Mouse (Mus musculus) naive thymus-derived CD4-positive, alpha-beta T cell, adult 2 months (primary cell): ENCODE results near the gene 2310061I04Rik.
"Not testable (repeated sequence)": the region's sequence is repeated elsewhere in the genome, so short reads cannot be mapped to it uniquely, and the experiment has no call there.

Experiments
- DNase-seq: peaks from one replicate; pipeline ENCODE4 v3.0.0-alpha.2; 2011; ENCODE audit warnings: low read depth

The 2310061I04Rik gene

DNA sequence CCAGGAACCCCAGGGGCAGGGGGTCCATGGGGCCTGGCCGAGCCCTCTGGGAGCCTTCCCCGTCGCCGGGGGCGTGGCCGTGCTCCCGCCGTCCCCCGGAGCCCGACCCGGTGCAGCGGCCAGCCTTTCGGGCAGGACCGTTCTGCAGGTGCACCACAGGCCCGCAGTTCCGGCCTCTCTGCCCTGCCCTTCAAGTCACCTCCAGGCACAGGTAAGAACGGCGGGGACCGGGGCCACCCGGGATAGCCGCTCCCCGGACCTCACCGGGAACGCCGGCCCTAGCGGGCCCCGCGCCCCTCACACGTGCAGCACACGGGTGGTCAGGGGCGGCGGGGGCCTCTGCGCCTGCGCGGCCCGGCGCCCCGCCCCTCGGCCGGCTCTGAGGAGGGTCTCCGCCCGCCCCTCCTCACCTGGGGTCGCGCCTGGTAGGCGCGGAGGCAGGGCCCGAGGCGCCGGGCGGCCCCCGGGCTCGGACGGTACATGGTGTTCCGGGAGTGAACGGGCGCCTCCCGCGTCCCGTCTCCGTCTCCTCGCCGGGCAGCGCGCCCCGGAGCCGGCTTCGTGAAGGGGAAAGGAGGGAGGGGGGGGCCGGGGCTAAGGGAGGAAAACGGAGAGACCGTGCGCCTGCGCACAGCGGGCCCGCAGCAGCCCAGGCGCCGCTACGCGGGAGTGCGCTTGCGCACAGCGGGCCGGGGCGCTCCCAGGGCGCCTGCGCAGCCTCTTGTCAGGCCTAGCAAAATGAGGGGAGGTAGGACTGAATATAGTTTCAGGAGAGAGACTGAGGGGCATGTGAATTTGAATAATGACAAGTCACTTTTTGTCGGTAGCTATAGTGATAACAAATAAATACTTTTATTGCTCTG, at the start of gene 2310061I04Rik:
2310061I04Rik (minus strand) TSS at position 651 of the 863 bp plus-strand sequence.
- DNase-seq = peak; percentile 97

DNA sequence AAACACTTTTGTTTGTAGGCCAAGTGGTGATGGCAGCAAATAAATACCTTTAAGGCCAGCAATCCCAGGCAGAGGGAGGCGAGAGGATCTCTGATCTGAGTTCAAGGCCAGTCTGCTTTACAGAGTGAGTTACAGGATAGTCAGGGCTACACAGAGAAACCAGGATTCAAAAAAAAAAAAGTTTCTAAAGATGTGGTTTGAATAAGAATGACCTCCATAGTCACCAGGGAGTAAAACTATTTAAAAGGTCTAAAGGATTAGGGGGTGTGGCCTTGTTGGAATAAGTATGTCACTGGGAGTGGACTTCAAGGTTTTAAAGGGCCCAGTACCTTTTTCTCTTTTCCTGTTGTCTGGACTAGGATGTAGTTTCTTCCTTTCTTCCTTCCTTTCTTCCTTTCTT, 42.7 kb upstream of the 2310061I04Rik start:
- DNase-seq = no peak

DNA sequence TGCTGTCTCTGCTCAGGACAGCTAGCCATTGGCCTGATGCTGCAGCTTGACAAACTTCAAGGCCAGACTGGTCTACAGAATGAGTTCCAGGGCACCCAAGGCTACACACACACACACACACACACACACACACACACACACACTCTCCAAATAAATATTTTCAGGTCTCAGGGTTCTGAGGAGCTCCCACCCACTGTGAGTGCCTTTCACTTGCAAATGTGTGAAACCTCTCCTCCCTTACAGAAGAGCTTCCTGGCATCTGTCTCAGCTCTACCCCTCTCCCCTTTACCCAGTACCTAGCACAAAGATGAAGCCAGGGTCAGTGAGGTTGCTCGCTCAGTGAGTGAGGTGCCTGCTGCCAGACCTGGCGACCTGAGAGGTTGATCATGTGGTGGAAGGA, 41.9 kb upstream of the 2310061I04Rik start:
- DNase-seq = no peak

- peak; percentile 86 for DNase-seq
These were observed 40.6 kb upstream of the 2310061I04Rik start for GRCm38 (mm10) chr17:35937700-35938348.

GRCm38 (mm10) chr17:35935763-35936162, 38.5 kb upstream of the 2310061I04Rik start:
- not testable (repeated sequence) for DNase-seq

- no peak for DNase-seq
These were observed 35.4 kb upstream of the 2310061I04Rik start for GRCm38 (mm10) chr17:35932608-35933007.

DNA sequence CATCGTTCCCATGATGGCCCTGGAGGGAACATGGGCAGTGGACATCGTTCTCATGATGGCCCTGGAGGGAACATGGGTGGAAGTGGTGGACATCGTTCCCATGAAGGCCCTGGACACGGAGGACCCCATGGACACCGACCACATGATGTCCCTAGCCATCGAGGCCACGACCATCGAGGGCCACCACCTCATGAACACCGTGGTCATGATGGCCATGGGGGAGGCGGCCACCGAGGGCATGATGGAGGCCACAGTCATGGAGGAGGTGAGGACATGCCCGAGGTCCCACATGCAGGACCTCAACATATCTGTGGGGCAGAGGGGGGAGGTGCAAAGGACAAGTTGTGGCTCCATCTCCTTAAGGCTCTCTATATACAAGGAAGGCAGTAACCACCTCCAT, 33.4 kb upstream of the 2310061I04Rik start:
- DNase-seq = no peak

DNA sequence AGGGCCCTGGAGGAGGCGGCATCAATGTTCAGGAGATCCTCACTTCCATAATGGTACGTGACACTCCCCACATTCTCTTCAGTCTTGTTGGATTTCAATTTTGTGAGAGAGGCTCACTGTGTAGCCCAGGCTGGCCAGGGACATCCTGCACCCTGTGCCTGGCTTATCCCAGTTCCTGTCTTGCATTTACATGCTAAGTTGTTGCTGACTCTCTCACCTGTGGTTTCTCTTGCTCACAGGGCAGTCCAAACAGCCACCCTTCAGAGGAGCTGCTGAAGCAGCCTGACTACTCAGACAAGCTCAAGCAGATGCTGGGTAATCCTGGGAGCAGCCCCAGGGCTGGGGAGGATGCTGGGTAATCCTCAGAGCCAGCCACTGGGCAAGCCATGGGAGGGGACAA, 32.3 kb upstream of the 2310061I04Rik start:
- no peak for DNase-seq

DNA sequence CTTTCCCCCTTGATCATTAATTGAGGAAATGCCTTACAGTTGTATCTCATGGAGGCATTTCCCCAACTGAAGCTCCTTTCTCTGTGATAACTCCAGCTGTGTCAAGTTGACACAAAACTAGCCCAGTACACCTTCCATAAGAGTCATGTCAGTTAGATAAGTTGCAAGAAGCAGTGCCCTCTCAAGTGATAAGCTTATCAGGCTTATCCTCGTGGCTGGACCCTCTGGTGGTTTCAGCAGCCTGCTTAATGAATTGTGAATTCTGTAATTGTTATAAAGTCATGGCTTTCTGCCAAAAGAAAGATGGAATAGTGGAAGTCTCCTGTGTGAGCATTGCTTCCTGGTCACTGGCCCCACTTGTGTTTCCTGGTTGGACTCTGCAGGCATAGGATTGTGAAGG, 30.2 kb upstream of the 2310061I04Rik start:
- DNase-seq = no peak

DNA sequence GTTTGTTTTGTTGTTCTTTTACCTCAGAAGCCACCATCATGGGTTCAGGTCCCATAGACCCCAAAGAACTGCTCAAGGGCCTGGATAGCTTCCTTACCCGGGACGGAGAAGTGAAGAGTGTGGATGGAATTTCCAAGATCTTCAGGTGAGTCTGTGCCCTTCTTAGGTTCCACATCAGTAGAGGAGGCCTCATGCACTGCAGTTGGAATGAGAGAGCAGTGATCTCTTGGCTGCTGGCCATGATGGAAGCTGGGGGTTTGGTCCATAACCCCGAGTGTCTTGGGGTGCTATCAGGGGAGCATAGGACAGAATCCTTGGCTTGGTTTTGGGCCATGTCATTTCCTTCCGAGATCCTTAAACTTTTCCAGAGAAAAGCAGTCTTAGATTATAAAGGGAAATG, 26.1 kb upstream of the 2310061I04Rik start:
- DNase-seq = no peak

- DNase-seq = no peak
These were observed 25.3 kb upstream of the 2310061I04Rik start for GRCm38 (mm10) chr17:35922566-35922965.

- no peak for DNase-seq
These were observed 24.5 kb upstream of the 2310061I04Rik start for GRCm38 (mm10) chr17:35921710-35922109.

- DNase-seq = peak; percentile 61
These were observed 23.8 kb upstream of the 2310061I04Rik start for GRCm38 (mm10) chr17:35920862-35921562.

- DNase-seq = no peak
These were observed 23.2 kb upstream of the 2310061I04Rik start for GRCm38 (mm10) chr17:35920384-35920783.

DNA sequence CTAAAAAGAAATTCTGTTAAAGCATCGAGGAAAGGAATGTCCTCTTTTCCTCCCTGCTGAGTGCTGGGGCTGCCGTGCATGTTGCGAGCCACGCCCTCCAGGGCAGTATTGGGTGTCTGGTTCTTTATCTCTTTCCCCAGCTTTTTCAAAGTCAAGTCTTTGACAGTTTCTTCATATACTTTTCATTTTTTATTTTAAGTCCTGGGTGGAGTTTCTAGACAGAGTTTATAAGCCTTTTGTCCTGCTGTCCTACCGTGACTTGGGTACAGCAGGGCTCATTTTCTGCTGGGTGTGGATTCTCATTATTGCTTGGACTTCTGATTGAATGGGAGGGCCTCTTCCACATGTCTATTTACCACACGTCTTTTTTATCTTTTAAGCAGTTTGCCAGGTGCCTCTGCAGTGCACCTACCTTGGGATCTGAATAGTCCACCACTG, 22.7 kb upstream of the 2310061I04Rik start:
- no peak for DNase-seq

GRCm38 (mm10) chr17:35919060-35919715, 22.0 kb upstream of the 2310061I04Rik start:
- peak; percentile 98 for DNase-seq

GRCm38 (mm10) chr17:35918276-35919059, 21.2 kb upstream of the 2310061I04Rik start:
- peak; percentile 74 for DNase-seq

DNA sequence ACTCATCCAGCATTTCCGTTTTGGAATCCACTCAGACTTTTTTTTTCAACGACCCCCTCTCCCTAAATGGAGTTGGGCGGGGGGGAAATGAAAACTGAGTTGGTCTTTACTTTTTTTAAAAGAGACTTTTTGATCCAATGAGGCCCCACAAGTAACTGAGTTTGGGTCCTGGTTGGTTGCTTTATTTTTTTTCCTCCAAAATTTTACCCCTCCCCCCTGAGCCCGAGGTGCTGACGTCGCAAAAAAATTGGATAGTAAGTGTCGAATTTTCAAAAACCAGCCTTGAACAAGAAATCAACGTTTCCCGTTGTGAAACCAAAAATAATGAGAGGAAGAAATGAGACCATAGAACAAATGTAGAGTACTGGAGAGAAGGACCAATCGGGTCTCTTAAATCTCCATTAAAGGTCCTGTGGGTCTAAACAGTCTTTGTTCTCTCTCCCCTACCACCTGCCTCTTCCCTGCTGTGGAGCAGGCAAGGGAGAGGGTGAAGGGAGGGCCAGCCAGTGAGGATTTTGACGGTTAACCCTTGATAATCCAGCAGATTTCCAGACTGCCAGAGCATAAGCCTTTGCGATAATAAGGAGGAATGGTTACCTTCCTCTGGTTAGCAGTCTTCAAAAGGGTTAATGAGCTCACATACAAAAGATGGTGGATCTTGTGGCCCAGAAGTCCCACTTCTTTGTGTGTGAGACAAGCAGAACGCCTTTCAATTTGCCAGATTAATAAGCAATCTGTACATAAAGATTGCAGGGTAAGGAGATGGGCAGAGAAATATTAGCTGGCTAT, 20.4 kb upstream of the 2310061I04Rik start:
- DNase-seq = peak; percentile 81

GRCm38 (mm10) chr17:35917143-35917462, 19.9 kb upstream of the 2310061I04Rik start:
- DNase-seq = no peak

- DNase-seq = peak; percentile 100
These were observed 19.3 kb upstream of the 2310061I04Rik start, which contains the start of the genes Mrps18b and Ppp1r10 for GRCm38 (mm10) chr17:35916297-35917142. Mrps18b (minus strand) TSS chr17:35916389. Ppp1r10 (plus strand) TSS chr17:35916434.
